Mouse (Mus musculus): Measurements from ENCODE around the gene Sptbn2.

Sptbn2 gene

GRCm38 (mm10) chr19:4711098-4711600 is at the start of gene Sptbn2:
TSS of gene Sptbn2 (plus strand) at chr19:4711167.
- DNase-seq (ENCODE audit: extremely low spot score, low read depth, low spot score): no peak

GRCm38 (mm10) chr19:4666815-4667214 is 44.2 kb upstream of the Sptbn2 start:
- DNase-seq (ENCODE audit: extremely low spot score, low read depth, low spot score): no peak

- no peak for DNase-seq (ENCODE audit: extremely low spot score, low read depth, low spot score)
These were observed 40.2 kb upstream of the Sptbn2 start for GRCm38 (mm10) chr19:4670776-4671175.

- no peak for DNase-seq (ENCODE audit: extremely low spot score, low read depth, low spot score)
These were observed 38.6 kb upstream of the Sptbn2 start for GRCm38 (mm10) chr19:4672401-4672800.

GRCm38 (mm10) chr19:4694346-4694745 is 16.6 kb upstream of the Sptbn2 start:
- DNase-seq (ENCODE audit: extremely low spot score, low read depth, low spot score): no peak

GRCm38 (mm10) chr19:4697121-4697520 is 13.8 kb upstream of the Sptbn2 start:
- DNase-seq (ENCODE audit: extremely low spot score, low read depth, low spot score): no peak

GRCm38 (mm10) chr19:4697721-4698120 is 13.2 kb upstream of the Sptbn2 start:
- DNase-seq (ENCODE audit: extremely low spot score, low read depth, low spot score): no peak

- DNase-seq (ENCODE audit: extremely low spot score, low read depth, low spot score): no peak
These were observed 12.7 kb upstream of the Sptbn2 start, which contains the start of gene Gm960 for GRCm38 (mm10) chr19:4698205-4698677. TSS of gene Gm960 (minus strand) at chr19:4698668.

GRCm38 (mm10) chr19:4698856-4699255 is 12.1 kb upstream of the Sptbn2 start:
- DNase-seq (ENCODE audit: extremely low spot score, low read depth, low spot score): no peak

GRCm38 (mm10) chr19:4699821-4700220 is 11.1 kb upstream of the Sptbn2 start:
- DNase-seq (ENCODE audit: extremely low spot score, low read depth, low spot score): no peak

GRCm38 (mm10) chr19:4700656-4701055 is 10.3 kb upstream of the Sptbn2 start:
- no peak for DNase-seq (ENCODE audit: extremely low spot score, low read depth, low spot score)

GRCm38 (mm10) chr19:4701221-4701620 is 9.7 kb upstream of the Sptbn2 start:
- DNase-seq (ENCODE audit: extremely low spot score, low read depth, low spot score): no peak

GRCm38 (mm10) chr19:4708765-4709164 is 2.2 kb upstream of the Sptbn2 start:
- DNase-seq (ENCODE audit: extremely low spot score, low read depth, low spot score): no peak

- DNase-seq (ENCODE audit: extremely low spot score, low read depth, low spot score): no peak
These were observed 711 bp downstream of the Sptbn2 start for GRCm38 (mm10) chr19:4711601-4712155.

GRCm38 (mm10) chr19:4712156-4712780 is 1.3 kb downstream of the Sptbn2 start:
- DNase-seq (ENCODE audit: extremely low spot score, low read depth, low spot score): no peak

- no peak for DNase-seq (ENCODE audit: extremely low spot score, low read depth, low spot score)
These were observed 2.0 kb downstream of the Sptbn2 start for GRCm38 (mm10) chr19:4712781-4713526.

- no peak for DNase-seq (ENCODE audit: extremely low spot score, low read depth, low spot score)
These were observed 2.9 kb downstream of the Sptbn2 start for GRCm38 (mm10) chr19:4713886-4714285.

- DNase-seq (ENCODE audit: extremely low spot score, low read depth, low spot score): no peak
These were observed 5.8 kb downstream of the Sptbn2 start for GRCm38 (mm10) chr19:4716756-4717155.

- DNase-seq (ENCODE audit: extremely low spot score, low read depth, low spot score): no peak
These were observed 6.3 kb downstream of the Sptbn2 start for GRCm38 (mm10) chr19:4717281-4717680.

GRCm38 (mm10) chr19:4718716-4719115 is 7.7 kb downstream of the Sptbn2 start:
- DNase-seq (ENCODE audit: extremely low spot score, low read depth, low spot score): no peak

- DNase-seq (ENCODE audit: extremely low spot score, low read depth, low spot score): no peak
These were observed 8.4 kb downstream of the Sptbn2 start for GRCm38 (mm10) chr19:4719351-4719764.

GRCm38 (mm10) chr19:4720112-4720511 is 9.1 kb downstream of the Sptbn2 start:
- no peak for DNase-seq (ENCODE audit: extremely low spot score, low read depth, low spot score)
